Mouse (Mus musculus) limb, embryonic 14.5 days (tissue): ENCODE results near the gene Zmynd12. TPM values are rescaled to one million over a fixed set of nuclear protein-coding genes. Genes with fewer than 3 reads are reported as not detected.

Source experiments
- ATAC-seq: fragments of 200-750 bp; cut with Nextera tagmentation; 2 replicates; pipeline ENCODE4 v1.8.0; 2017; ENCODE audit warnings: low read depth, moderate number of reproducible peaks, moderate TSS enrichment; ENCODE audit not compliant: low FRiP score
- DNase-seq: peaks from one replicate; pipeline ENCODE4 v3.0.0-alpha.2; 2015; ENCODE audit warnings: low spot score
- H3K27ac ChIP-seq: fragments of 300-500 bp; sonication (generic); replicated peaks from 2 replicates; pipeline ENCODE4 v1.5.1; 2014; ENCODE audit warnings: low read depth, mild to moderate bottlenecking, low read length, moderate library complexity, mixed read lengths
- H3K27me3 ChIP-seq: fragments of 300-500 bp; sonication (generic); 2 replicates; pipeline ENCODE4 v1.6.1; 2014; ENCODE audit warnings: low read length, mixed read lengths; ENCODE audit not compliant: control insufficient read depth, insufficient read depth
- H3K36me3 ChIP-seq: fragments of 300-500 bp; sonication (generic); 2 replicates; pipeline ENCODE4 v1.6.1; 2014; ENCODE audit warnings: mild to moderate bottlenecking, low read length, moderate library complexity, mixed read lengths; ENCODE audit not compliant: control insufficient read depth, insufficient read depth
- H3K4me1 ChIP-seq: fragments of 300-500 bp; sonication (generic); 2 replicates; pipeline ENCODE4 v1.6.1; 2014; ENCODE audit warnings: antibody characterized with exemption, low read length, mixed read lengths; ENCODE audit not compliant: control insufficient read depth, insufficient read depth
- H3K4me2 ChIP-seq: fragments of 300-500 bp; sonication (generic); replicated peaks from 2 replicates; pipeline ENCODE4 v1.6.1; 2014; ENCODE audit warnings: low read depth, mild to moderate bottlenecking, low read length, moderate library complexity; ENCODE audit not compliant: severe bottlenecking
- H3K4me3 ChIP-seq: fragments of 300-500 bp; sonication (generic); replicated peaks from 2 replicates; pipeline ENCODE4 v1.5.1; 2014; ENCODE audit warnings: low read length
- H3K9ac ChIP-seq: fragments of 300-500 bp; sonication (generic); 2 replicates; pipeline ENCODE4 v1.6.1; 2014; ENCODE audit warnings: mild to moderate bottlenecking, low read depth, low read length, moderate library complexity; ENCODE audit not compliant: severe bottlenecking
- H3K9me3 ChIP-seq: fragments of 300-500 bp; sonication (generic); 2 replicates; pipeline ENCODE4 v1.6.1; 2016; ENCODE audit warnings: low read length; ENCODE audit not compliant: control insufficient read depth
- POLR2A ChIP-seq: fragments of 200-500 bp; IDR thresholded peaks from 2 replicates; pipeline ENCODE4 v1.8.0; 2012; ENCODE audit warnings: inconsistent platforms, mild to moderate bottlenecking, moderate library complexity, borderline replicate concordance; ENCODE audit not compliant: insufficient read depth, insufficient read length; ENCODE audit errors: extremely low read depth
- WGBS: fragments of 180-500 bp; shearing (Covaris S2); extraction: QIAGEN DNeasy Blood & Tissue Kit; methylation state at CpG from one replicate; pipeline ENCODE4 v1.1.7; 2014; 5-methylcytosine and 5-hydroxymethylcytosine counted together
- polyA plus RNA-seq, 2 experiments: library from polyadenylated mRNA; depleted of rRNA in 1 of 2; stranded (reverse) in 1 of 2; unstranded in 1 of 2; fragments of >200 nt; fragmentation: Nextera tagmentation in 1 of 2; extraction: Ambion mirVana in 1 of 2; gene quantifications; 2 replicates each; pipeline versions ENCODE4 v1.2.1 to v1.2.3; 2012 to 2014

Zmynd12 gene
- polyA plus RNA-seq, 2 experiments: 0.19 to 0.29 TPM

DNA sequence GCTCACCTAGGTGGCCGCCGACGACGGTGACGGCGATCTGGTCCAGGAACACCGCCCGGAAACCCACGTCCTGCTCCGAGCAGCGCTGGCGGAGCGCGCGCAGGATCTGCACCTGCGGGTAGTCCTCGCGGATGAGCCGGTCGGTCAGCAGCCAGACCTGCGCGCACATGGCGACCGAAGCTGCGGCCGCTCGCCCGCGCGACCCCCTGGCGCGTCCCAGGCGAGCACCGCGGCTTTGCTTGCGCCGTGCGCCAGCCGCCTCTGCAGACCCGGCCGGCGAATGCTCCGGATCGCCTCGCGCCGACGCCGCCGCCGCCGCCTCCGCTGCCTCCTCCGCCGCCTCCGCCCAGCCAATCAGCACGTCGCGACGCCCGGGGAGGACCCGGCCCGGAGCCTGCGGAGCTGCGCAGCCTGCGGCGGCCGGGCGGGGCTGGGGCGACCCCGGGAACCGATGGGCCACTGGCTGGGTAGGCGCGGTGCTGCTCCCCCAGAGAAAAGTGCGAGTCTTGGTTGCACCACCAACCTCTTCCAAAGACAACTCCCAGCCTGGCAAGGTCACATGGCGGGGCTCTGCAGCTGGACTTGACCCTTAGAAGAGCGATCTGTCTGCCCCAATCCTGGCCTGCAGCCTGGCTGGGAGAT, 69.8 kb downstream of the Zmynd12 start, which contains the start of gene Rimkla:
TSS of gene Rimkla (minus strand) at position 338 of the 642 bp plus-strand sequence.
- Histone ChIP-seq H3K4me2 (peak within 1 kb of the TSS; percentile 88), H3K36me3 (no peaks in the 10 kb centered on the region), H3K27ac (no peak within 1 kb of the TSS), H3K9me3 (peaks cover 4% of the 10 kb centered on the region; the same call in 1 of the 2 replicates), H3K4me3 (peak within 1 kb of the TSS; percentile 58), H3K27me3 (peaks cover 27% of the 10 kb centered on the region; the same call in 1 of the 2 replicates), H3K4me1 (no peaks in the 10 kb centered on the region), H3K9ac (peak within 1 kb of the TSS; percentile 44)
- under 1% methylated on average over 53 of the region's 77 CpGs for WGBS
- peak; percentile 89 for ATAC-seq
- peak; percentile 34 for DNase-seq
- TF ChIP-seq POLR2A: no peak

DNA sequence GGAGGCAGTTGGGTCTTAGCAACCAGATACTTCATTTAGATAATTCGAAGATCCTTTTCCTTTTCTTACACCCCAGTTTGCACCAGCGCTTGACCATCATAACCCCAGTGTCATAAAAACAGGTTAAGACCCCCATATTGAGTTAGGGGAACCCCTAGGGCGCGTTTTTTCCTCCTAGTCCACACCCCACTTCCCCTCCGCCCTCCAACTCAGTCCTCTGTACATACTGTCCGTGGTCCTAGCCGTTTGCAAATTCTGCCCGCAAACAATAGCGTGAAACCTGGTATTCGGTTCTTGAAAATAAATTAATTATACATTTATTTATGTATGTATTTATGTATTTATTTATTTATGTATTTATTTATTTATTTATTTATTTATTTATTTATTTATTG, 70.3 kb downstream of the Zmynd12 start:
- Histone ChIP-seq H3K27me3 (peaks cover 27% of the 10 kb centered on the region; the same call in 1 of the 2 replicates), H3K4me2 (peak overlapping the region; percentile 88), H3K9ac (no peak overlapping the region), H3K27ac (no peak overlapping the region), H3K4me1 (no peaks in the 10 kb centered on the region), H3K9me3 (peaks cover 4% of the 10 kb centered on the region; the same call in 1 of the 2 replicates), H3K36me3 (no peaks in the 10 kb centered on the region), H3K4me3 (peak overlapping the region; percentile 58)
- no peak for DNase-seq
- no peak for TF ChIP-seq POLR2A
- 37% methylated on average over 10 of the region's 10 CpGs for WGBS
- ATAC-seq: no peak

DNA sequence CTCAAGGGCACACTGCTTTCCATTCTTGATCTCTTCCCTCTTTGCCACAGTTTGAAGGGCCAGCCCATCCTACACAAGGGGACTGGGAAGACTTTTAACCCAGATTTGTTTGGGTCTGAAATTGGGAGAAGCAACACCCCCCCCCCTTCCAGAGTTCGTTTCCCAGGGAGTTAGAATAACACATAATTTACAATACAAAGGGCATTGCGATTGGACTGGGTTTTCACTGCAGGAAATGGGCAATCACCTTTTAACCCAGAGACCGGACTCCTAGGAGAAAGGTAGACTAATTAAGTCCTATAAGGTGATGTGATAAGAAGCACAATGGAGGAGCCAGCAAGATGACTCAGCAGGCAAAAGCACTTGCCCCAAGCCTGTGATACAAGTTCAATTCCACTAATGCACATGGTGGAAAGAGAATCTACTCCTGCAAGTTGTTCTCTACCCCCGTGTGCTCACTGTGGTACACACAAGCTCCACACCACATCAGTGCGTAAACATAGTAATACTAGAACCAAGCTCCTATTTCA, 75.8 kb downstream of the Zmynd12 start:
- no peak overlapping the region for H3K4me2 ChIP-seq
- no peak overlapping the region for H3K4me3 ChIP-seq
- H3K4me1 ChIP-seq: no peaks in the 10 kb centered on the region
- no peaks in the 10 kb centered on the region for H3K9me3 ChIP-seq
- peaks cover 4% of the 10 kb centered on the region; the same call in 1 of the 2 replicates for H3K27me3 ChIP-seq
- no peaks in the 10 kb centered on the region for H3K36me3 ChIP-seq
- TF ChIP-seq POLR2A: no peak
- WGBS: 50% methylated on average over 5 of the region's 5 CpGs
- H3K9ac ChIP-seq: no peak overlapping the region
- DNase-seq: no peak
- H3K27ac ChIP-seq: no peak overlapping the region
- ATAC-seq: no peak

DNA sequence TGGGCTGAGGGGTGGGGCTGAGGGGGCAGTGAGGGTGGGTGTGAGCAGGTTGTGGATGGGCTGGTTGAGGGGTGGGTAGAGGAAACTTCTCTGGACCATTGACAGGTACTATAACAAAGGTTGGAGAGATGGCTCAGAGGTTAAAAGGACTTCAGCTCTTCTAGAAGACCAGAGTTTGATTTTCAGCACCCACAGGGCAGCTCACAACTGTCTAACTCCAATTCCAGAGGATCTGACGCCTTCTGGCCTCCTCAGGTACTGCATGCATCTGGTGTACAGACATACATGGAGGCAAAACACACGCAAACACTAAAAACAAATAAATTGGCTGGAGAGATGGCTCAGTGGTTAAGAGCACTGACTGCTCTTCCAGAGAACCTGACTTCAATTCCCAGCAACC, 89.0 kb downstream of the Zmynd12 start:
- WGBS: 58% methylated on average over 2 of the region's 2 CpGs
- H3K4me3 ChIP-seq: no peak overlapping the region
- H3K36me3 ChIP-seq: no peaks in the 10 kb centered on the region
- H3K27ac ChIP-seq: no peak overlapping the region
- H3K4me2 ChIP-seq: no peak overlapping the region
- no peaks in the 10 kb centered on the region for H3K9me3 ChIP-seq
- TF ChIP-seq POLR2A: no peak
- no peaks in the 10 kb centered on the region for H3K27me3 ChIP-seq
- DNase-seq: no peak
- H3K9ac ChIP-seq: no peak overlapping the region
- no peaks in the 10 kb centered on the region for H3K4me1 ChIP-seq
- ATAC-seq: no peak

DNA sequence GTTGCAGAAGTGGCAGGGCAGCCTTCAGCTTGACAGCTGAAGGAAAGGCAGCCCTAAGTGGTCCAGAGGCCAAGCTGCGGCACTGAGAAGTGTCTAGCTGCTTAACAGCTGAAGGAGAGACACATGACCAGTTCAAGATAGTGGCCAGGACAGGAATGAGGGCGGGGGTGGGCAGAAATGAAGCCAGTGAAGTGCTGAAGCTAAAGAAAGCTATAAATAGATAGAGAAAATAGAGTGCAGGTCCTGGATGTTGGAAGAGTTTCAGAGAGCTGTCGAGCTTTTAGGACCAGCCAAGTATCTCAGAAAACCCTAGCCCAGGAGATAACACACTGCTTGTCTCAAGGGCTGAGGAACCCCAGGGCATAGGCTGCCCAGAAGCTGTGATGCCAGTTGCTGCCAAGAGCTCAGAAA, 90.1 kb downstream of the Zmynd12 start:
- no peaks in the 10 kb centered on the region for H3K27me3 ChIP-seq
- no peak for ATAC-seq
- H3K4me3 ChIP-seq: no peak overlapping the region
- no peak overlapping the region for H3K4me2 ChIP-seq
- no peaks in the 10 kb centered on the region for H3K36me3 ChIP-seq
- H3K9me3 ChIP-seq: no peaks in the 10 kb centered on the region
- no peak overlapping the region for H3K27ac ChIP-seq
- no peak for TF ChIP-seq POLR2A
- DNase-seq: no peak
- WGBS: 69% methylated on average over 3 of the region's 3 CpGs
- H3K4me1 ChIP-seq: no peaks in the 10 kb centered on the region
- H3K9ac ChIP-seq: no peak overlapping the region

Other genes with a start within 250 kb of the Zmynd12 start
- gene Zfp691, start 248.6 kb upstream of the Zmynd12 start, polyA plus RNA-seq (2012; rRNA removed): 10.6 and 13.1 TPM in 2 replicates
- gene Zfp691, start 248.6 kb upstream of the Zmynd12 start, polyA plus RNA-seq (2014; fragmentation: Nextera tagmentation; extraction: Ambion mirVana): 7.2 TPM in 2 replicates
- 1.7 and 2.1 TPM in 2 replicates for gene Ermap, start 232.8 kb upstream of the Zmynd12 start, polyA plus RNA-seq (2012; rRNA removed)
- gene Ermap, start 232.8 kb upstream of the Zmynd12 start, polyA plus RNA-seq (2014; fragmentation: Nextera tagmentation; extraction: Ambion mirVana): 0.97 and 1.6 TPM in 2 replicates
- 109 and 125 TPM in 2 replicates for gene Svbp, start 227.5 kb upstream of the Zmynd12 start, polyA plus RNA-seq (2012; rRNA removed)
- 211 and 245 TPM in 2 replicates for gene Svbp, start 227.5 kb upstream of the Zmynd12 start, polyA plus RNA-seq (2014; fragmentation: Nextera tagmentation; extraction: Ambion mirVana)
- 0.11 and 0.19 TPM in 2 replicates for gene Tmem269, start 204.6 kb upstream of the Zmynd12 start, polyA plus RNA-seq (2012; rRNA removed)
- not detected in 2 replicates for gene Tmem269, start 204.6 kb upstream of the Zmynd12 start, polyA plus RNA-seq (2014; fragmentation: Nextera tagmentation; extraction: Ambion mirVana)
- gene AU022252, start 190.1 kb upstream of the Zmynd12 start, polyA plus RNA-seq (2012; rRNA removed): 17.2 and 17.6 TPM in 2 replicates
- gene AU022252, start 190.1 kb upstream of the Zmynd12 start, polyA plus RNA-seq (2014; fragmentation: Nextera tagmentation; extraction: Ambion mirVana): 31.9 and 33.9 TPM in 2 replicates
- 162 and 200 TPM in 2 replicates for gene P3h1, start 189.9 kb upstream of the Zmynd12 start, polyA plus RNA-seq (2012; rRNA removed)
- gene P3h1, start 189.9 kb upstream of the Zmynd12 start, polyA plus RNA-seq (2014; fragmentation: Nextera tagmentation; extraction: Ambion mirVana): 93.2 and 98.0 TPM in 2 replicates
- 0.38 and 0.59 TPM in 2 replicates for gene Cldn19, start 167.4 kb upstream of the Zmynd12 start, polyA plus RNA-seq (2012; rRNA removed)
- gene Cldn19, start 167.4 kb upstream of the Zmynd12 start, polyA plus RNA-seq (2014; fragmentation: Nextera tagmentation; extraction: Ambion mirVana): 0.10 and 0.91 TPM in 2 replicates
- gene Ybx1, start 128.2 kb upstream of the Zmynd12 start, polyA plus RNA-seq (2012; rRNA removed): 410 and 546 TPM in 2 replicates
- 757 and 793 TPM in 2 replicates for gene Ybx1, start 128.2 kb upstream of the Zmynd12 start, polyA plus RNA-seq (2014; fragmentation: Nextera tagmentation; extraction: Ambion mirVana)
- gene Ppih, start 102.3 kb upstream of the Zmynd12 start, polyA plus RNA-seq (2012; rRNA removed): 65.0 and 81.4 TPM in 2 replicates
- 87.9 and 88.5 TPM in 2 replicates for gene Ppih, start 102.3 kb upstream of the Zmynd12 start, polyA plus RNA-seq (2014; fragmentation: Nextera tagmentation; extraction: Ambion mirVana)
- gene Ccdc30, start 7.3 kb upstream of the Zmynd12 start, polyA plus RNA-seq (2012; rRNA removed): 2.5 TPM in 2 replicates
- 3.9 and 5.8 TPM in 2 replicates for gene Ccdc30, start 7.3 kb upstream of the Zmynd12 start, polyA plus RNA-seq (2014; fragmentation: Nextera tagmentation; extraction: Ambion mirVana)
- 15.3 and 15.5 TPM in 2 replicates for gene Ppcs, start 394 bp upstream of the Zmynd12 start, polyA plus RNA-seq (2012; rRNA removed)
- gene Ppcs, start 394 bp upstream of the Zmynd12 start, polyA plus RNA-seq (2014; fragmentation: Nextera tagmentation; extraction: Ambion mirVana): 28.4 and 29.1 TPM in 2 replicates
- 0.79 and 1.1 TPM in 2 replicates for gene Rimkla, start 69.8 kb downstream of the Zmynd12 start, polyA plus RNA-seq (2012; rRNA removed)
- gene Rimkla, start 69.8 kb downstream of the Zmynd12 start, polyA plus RNA-seq (2014; fragmentation: Nextera tagmentation; extraction: Ambion mirVana): 0.62 and 0.75 TPM in 2 replicates
- gene Foxj3, start 114.2 kb downstream of the Zmynd12 start, polyA plus RNA-seq (2012; rRNA removed): 31.5 and 34.5 TPM in 2 replicates
- gene Foxj3, start 114.2 kb downstream of the Zmynd12 start, polyA plus RNA-seq (2014; fragmentation: Nextera tagmentation; extraction: Ambion mirVana): 23.5 and 25.4 TPM in 2 replicates
- 10.2 and 12.2 TPM in 2 replicates for gene Frg2f1, start 116.7 kb downstream of the Zmynd12 start, polyA plus RNA-seq (2012; rRNA removed)
- 5.0 and 5.5 TPM in 2 replicates for gene Frg2f1, start 116.7 kb downstream of the Zmynd12 start, polyA plus RNA-seq (2014; fragmentation: Nextera tagmentation; extraction: Ambion mirVana)
- not detected in 2 replicates for gene Guca2a, start 214.9 kb downstream of the Zmynd12 start, polyA plus RNA-seq (2012; rRNA removed)
- gene Guca2a, start 214.9 kb downstream of the Zmynd12 start, polyA plus RNA-seq (2014; fragmentation: Nextera tagmentation; extraction: Ambion mirVana): not detected in 2 replicates
- 3.6 TPM in 1 of 2 replicates, not detected in the other for gene Guca2b, start 236.1 kb downstream of the Zmynd12 start, polyA plus RNA-seq (2012; rRNA removed)
- gene Guca2b, start 236.1 kb downstream of the Zmynd12 start, polyA plus RNA-seq (2014; fragmentation: Nextera tagmentation; extraction: Ambion mirVana): not detected in 2 replicates